Mouse (Mus musculus) liver, adult 2 months (tissue): Measurements from ENCODE around the gene Foxp1.

Source experiments
- CTCF ChIP-seq: fragments of 200-500 bp; IDR thresholded peaks from 2 replicates; pipeline ENCODE4 v1.5.1; 2011; ENCODE audit warnings: low read depth, low read length, control low read depth
- POLR2A ChIP-seq: fragments of 200-500 bp; IDR thresholded peaks from 2 replicates; pipeline ENCODE4 v1.6.1; 2011; ENCODE audit warnings: low read length, control low read depth; ENCODE audit not compliant: insufficient read depth; ENCODE audit errors: extremely low read depth

DNA sequence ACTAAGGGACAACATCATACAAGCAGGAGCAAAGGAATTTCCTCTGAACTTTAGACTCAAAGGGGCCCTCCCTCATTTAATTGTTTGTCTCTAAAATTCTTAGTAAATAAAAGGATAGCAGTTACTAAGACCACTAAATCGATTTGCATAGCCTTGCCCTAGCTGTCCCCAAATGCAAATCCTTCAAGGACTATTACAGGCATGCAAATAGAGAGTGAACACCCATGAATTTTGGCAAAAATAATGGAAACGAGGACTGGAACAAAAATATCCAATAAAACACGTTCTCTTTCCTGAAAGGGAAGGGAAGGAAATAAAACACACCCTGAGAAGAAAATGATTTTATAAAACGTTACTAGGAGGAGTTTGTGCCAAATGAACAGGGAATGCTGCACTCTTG, 390.7 kb downstream of the Foxp1 start:
- no peak for TF ChIP-seq POLR2A
- TF ChIP-seq CTCF: no peak
